Mouse (Mus musculus): ENCODE data around the gene B3gnt2.

DNA sequence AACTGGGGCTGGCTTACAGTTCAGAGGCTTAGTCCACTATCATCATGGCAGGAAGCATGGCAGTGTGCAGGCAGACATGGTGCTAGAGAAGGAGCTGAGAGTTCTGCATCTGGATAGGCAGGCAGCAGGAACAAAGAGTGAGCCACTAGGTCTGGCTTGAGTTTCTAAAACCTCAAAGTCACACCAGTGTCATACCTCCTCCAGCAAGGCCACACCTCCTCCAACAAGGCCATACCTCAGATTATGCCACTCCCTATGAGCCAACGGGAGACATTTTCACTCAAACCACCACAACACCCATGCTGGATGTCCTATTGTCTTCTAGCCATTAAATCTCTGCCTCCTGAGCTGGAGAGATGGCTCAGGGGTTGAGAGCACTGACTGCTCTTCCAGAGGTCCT lies 55.6 kb downstream of the B3gnt2 start:
- TF ChIP-seq CTCF (IDR thresholded peaks at IDR 0.05; ENCODE audit: extremely low read depth, insufficient read depth, insufficient read length, insufficient replicate concordance) (no peak), POLR2A (IDR thresholded peaks at IDR 0.05; ENCODE audit: low read depth, low read length) (no peak)

Data from spleen, adult 2 months (tissue).